Mouse (Mus musculus): ENCODE results near the gene Slit2. TPM values are rescaled to one million over a fixed set of nuclear protein-coding genes. Genes with fewer than 3 reads are reported as not detected.

The Slit2 gene
- polyA plus RNA-seq (2015; fragmentation: Nextera tagmentation; extraction: Ambion mirVana): 32.6 and 36.4 TPM in 2 replicates

GRCm38 (mm10) chr5:47982941-47983701 is at the start of gene Slit2:
TSS of gene Slit2 (plus strand) at chr5:47983138.
- peaks cover 32% of the 10 kb centered on the region for H3K4me1 ChIP-seq (ENCODE audit: insufficient read depth, low read length)
- H3K9me3 ChIP-seq (ENCODE audit: low read length): no peaks in the 10 kb centered on the region
- peak; percentile 86 for ATAC-seq (ENCODE audit: low FRiP score, low TSS enrichment)
- peak within 1 kb of the TSS; percentile 74 for H3K27ac ChIP-seq (ENCODE audit: low read length)
- no peaks in the 10 kb centered on the region for H3K36me3 ChIP-seq (ENCODE audit: insufficient read depth, low read length)
- H3K4me3 ChIP-seq (ENCODE audit: low read length): peak within 1 kb of the TSS; percentile 64
- no peaks in the 10 kb centered on the region for H3K27me3 ChIP-seq (ENCODE audit: insufficient read depth, low read length)
- H3K4me2 ChIP-seq (replicated peaks; ENCODE audit: low read depth, low read length): peak within 1 kb of the TSS; percentile 98
- under 1% methylated on average over 58 of the region's 66 CpGs for WGBS
- H3K9ac ChIP-seq (replicated peaks; ENCODE audit: low read length): peak within 1 kb of the TSS; percentile 67

GRCm38 (mm10) chr5:47938586-47939372 is 44.2 kb upstream of the Slit2 start:
- no peaks in the 10 kb centered on the region for H3K36me3 ChIP-seq (ENCODE audit: insufficient read depth, low read length)
- H3K4me3 ChIP-seq (ENCODE audit: low read length): no peak overlapping the region
- H3K27me3 ChIP-seq (ENCODE audit: insufficient read depth, low read length): no peaks in the 10 kb centered on the region
- H3K9ac ChIP-seq (replicated peaks; ENCODE audit: low read length): no peak overlapping the region
- H3K4me1 ChIP-seq (ENCODE audit: insufficient read depth, low read length): no peaks in the 10 kb centered on the region
- ATAC-seq (ENCODE audit: low FRiP score, low TSS enrichment): no peak
- no peak overlapping the region for H3K27ac ChIP-seq (ENCODE audit: low read length)
- no peak overlapping the region for H3K4me2 ChIP-seq (replicated peaks; ENCODE audit: low read depth, low read length)
- no peaks in the 10 kb centered on the region for H3K9me3 ChIP-seq (ENCODE audit: low read length)
- 63% methylated on average over 5 of the region's 5 CpGs for WGBS

- H3K27ac ChIP-seq (ENCODE audit: low read length): no peak overlapping the region
- H3K36me3 ChIP-seq (ENCODE audit: insufficient read depth, low read length): no peaks in the 10 kb centered on the region
- 71% methylated on average over 1 of the region's 1 CpGs for WGBS
- H3K27me3 ChIP-seq (ENCODE audit: insufficient read depth, low read length): no peaks in the 10 kb centered on the region
- H3K9ac ChIP-seq (replicated peaks; ENCODE audit: low read length): no peak overlapping the region
- H3K4me2 ChIP-seq (replicated peaks; ENCODE audit: low read depth, low read length): no peak overlapping the region
- H3K4me3 ChIP-seq (ENCODE audit: low read length): no peak overlapping the region
- no peaks in the 10 kb centered on the region for H3K9me3 ChIP-seq (ENCODE audit: low read length)
- no peaks in the 10 kb centered on the region for H3K4me1 ChIP-seq (ENCODE audit: insufficient read depth, low read length)
- no peak for ATAC-seq (ENCODE audit: low FRiP score, low TSS enrichment)
Observed at GRCm38 (mm10) chr5:47956451-47956850, 26.5 kb upstream of the Slit2 start.

- no peak for ATAC-seq (ENCODE audit: low FRiP score, low TSS enrichment)
- Histone ChIP-seq H3K9ac (replicated peaks; ENCODE audit: low read length) (no peak overlapping the region), H3K4me3 (ENCODE audit: low read length) (no peak overlapping the region), H3K27me3 (ENCODE audit: insufficient read depth, low read length) (no peaks in the 10 kb centered on the region), H3K9me3 (ENCODE audit: low read length) (peaks cover 5% of the 10 kb centered on the region; the same call in 1 of the 2 replicates), H3K4me2 (replicated peaks; ENCODE audit: low read depth, low read length) (no peak overlapping the region), H3K36me3 (ENCODE audit: insufficient read depth, low read length) (no peaks in the 10 kb centered on the region), H3K4me1 (ENCODE audit: insufficient read depth, low read length) (0 out of 2 replicates have a peak, but pooled peaks cover 3% of the 10 kb centered on the region), H3K27ac (ENCODE audit: low read length) (no peak overlapping the region)
- WGBS: 86% methylated on average over 2 of the region's 2 CpGs
Observed at GRCm38 (mm10) chr5:47975795-47976194, 7.1 kb upstream of the Slit2 start.

GRCm38 (mm10) chr5:47979371-47979770 is 3.6 kb upstream of the Slit2 start:
- H3K4me3 ChIP-seq (ENCODE audit: low read length): no peak overlapping the region
- no peaks in the 10 kb centered on the region for H3K36me3 ChIP-seq (ENCODE audit: insufficient read depth, low read length)
- no peak for ATAC-seq (ENCODE audit: low FRiP score, low TSS enrichment)
- H3K9ac ChIP-seq (replicated peaks; ENCODE audit: low read length): no peak overlapping the region
- WGBS: 20% methylated on average over 4 of the region's 4 CpGs
- no peaks in the 10 kb centered on the region for H3K9me3 ChIP-seq (ENCODE audit: low read length)
- H3K4me1 ChIP-seq (ENCODE audit: insufficient read depth, low read length): peaks cover 10% of the 10 kb centered on the region
- no peaks in the 10 kb centered on the region for H3K27me3 ChIP-seq (ENCODE audit: insufficient read depth, low read length)
- no peak overlapping the region for H3K4me2 ChIP-seq (replicated peaks; ENCODE audit: low read depth, low read length)
- H3K27ac ChIP-seq (ENCODE audit: low read length): no peak overlapping the region

- no peak for ATAC-seq (ENCODE audit: low FRiP score, low TSS enrichment)
- no peak overlapping the region for H3K4me2 ChIP-seq (replicated peaks; ENCODE audit: low read depth, low read length)
- WGBS: 28% methylated on average over 5 of the region's 5 CpGs
- H3K9me3 ChIP-seq (ENCODE audit: low read length): no peaks in the 10 kb centered on the region
- H3K27ac ChIP-seq (ENCODE audit: low read length): no peak overlapping the region
- no peaks in the 10 kb centered on the region for H3K27me3 ChIP-seq (ENCODE audit: insufficient read depth, low read length)
- H3K36me3 ChIP-seq (ENCODE audit: insufficient read depth, low read length): no peaks in the 10 kb centered on the region
- H3K4me3 ChIP-seq (ENCODE audit: low read length): no peak overlapping the region
- peaks cover 20% of the 10 kb centered on the region for H3K4me1 ChIP-seq (ENCODE audit: insufficient read depth, low read length)
- no peak overlapping the region for H3K9ac ChIP-seq (replicated peaks; ENCODE audit: low read length)
Observed at GRCm38 (mm10) chr5:47980459-47980858, 2.5 kb upstream of the Slit2 start.

- Histone ChIP-seq H3K36me3 (ENCODE audit: insufficient read depth, low read length) (no peaks in the 10 kb centered on the region), H3K9ac (replicated peaks; ENCODE audit: low read length) (no peak overlapping the region), H3K4me2 (replicated peaks; ENCODE audit: low read depth, low read length) (peak overlapping the region; percentile 98), H3K27ac (ENCODE audit: low read length) (no peak overlapping the region), H3K4me1 (ENCODE audit: insufficient read depth, low read length) (peaks cover 28% of the 10 kb centered on the region), H3K4me3 (ENCODE audit: low read length) (no peak overlapping the region), H3K9me3 (ENCODE audit: low read length) (no peaks in the 10 kb centered on the region), H3K27me3 (ENCODE audit: insufficient read depth, low read length) (no peaks in the 10 kb centered on the region)
- ATAC-seq (ENCODE audit: low FRiP score, low TSS enrichment): no peak
- 66% methylated on average over 8 of the region's 8 CpGs for WGBS
Observed at GRCm38 (mm10) chr5:47981951-47982350, 987 bp upstream of the Slit2 start.

GRCm38 (mm10) chr5:47983746-47984583 is 1.0 kb downstream of the Slit2 start:
- Histone ChIP-seq H3K4me2 (replicated peaks; ENCODE audit: low read depth, low read length) (peak overlapping the region; percentile 98), H3K4me3 (ENCODE audit: low read length) (peak overlapping the region; percentile 64), H3K36me3 (ENCODE audit: insufficient read depth, low read length) (peaks cover 2% of the 10 kb centered on the region; the same call in 1 of the 2 replicates), H3K27me3 (ENCODE audit: insufficient read depth, low read length) (no peaks in the 10 kb centered on the region), H3K9me3 (ENCODE audit: low read length) (no peaks in the 10 kb centered on the region), H3K9ac (replicated peaks; ENCODE audit: low read length) (peak overlapping the region; percentile 67), H3K27ac (ENCODE audit: low read length) (peak overlapping the region; percentile 74; the same call in 1 of the 2 replicates), H3K4me1 (ENCODE audit: insufficient read depth, low read length) (peaks cover 38% of the 10 kb centered on the region)
- ATAC-seq (ENCODE audit: low FRiP score, low TSS enrichment): peak; percentile 9
- under 1% methylated on average over 38 of the region's 38 CpGs for WGBS

- Histone ChIP-seq H3K36me3 (ENCODE audit: insufficient read depth, low read length) (peaks cover 4% of the 10 kb centered on the region; the same call in 1 of the 2 replicates), H3K4me1 (ENCODE audit: insufficient read depth, low read length) (peaks cover 40% of the 10 kb centered on the region), H3K27me3 (ENCODE audit: insufficient read depth, low read length) (no peaks in the 10 kb centered on the region), H3K27ac (ENCODE audit: low read length) (no peak overlapping the region; the same call in 1 of the 2 replicates), H3K4me3 (ENCODE audit: low read length) (peak overlapping the region; percentile 64), H3K4me2 (replicated peaks; ENCODE audit: low read depth, low read length) (peak overlapping the region; percentile 98), H3K9me3 (ENCODE audit: low read length) (no peaks in the 10 kb centered on the region), H3K9ac (replicated peaks; ENCODE audit: low read length) (peak overlapping the region; percentile 67)
- peak; percentile 8 for ATAC-seq (ENCODE audit: low FRiP score, low TSS enrichment)
- 2% methylated on average over 23 of the region's 23 CpGs for WGBS
Observed at GRCm38 (mm10) chr5:47984584-47985197, 1.8 kb downstream of the Slit2 start.
